8 mouse cellular contexts compared by ENCODE assay signal in genomic region chr1:129843416-129843815, GRCm38 (mm10).
DNase-seq lines count a peak whose midpoint lies in the region; ATAC-seq lines count a peak whose summit lies in the region.

No protein-coding gene starts in this region.

- H3K27ac ChIP-seq in embryonic facial prominence, embryonic 11.5 days (replicated peaks; ENCODE audit: low read depth, low read length) = no peak overlapping the region
- no peak overlapping the region for H3K27ac ChIP-seq in embryonic facial prominence, embryonic 10.5 days (replicated peaks)
- H3K27ac ChIP-seq in embryonic facial prominence, embryonic 14.5 days (replicated peaks; ENCODE audit: low read depth, low read length) = no peak overlapping the region
- H3K27ac ChIP-seq in heart, embryonic 11.5 days (ENCODE audit: low read depth, low read length) = no peak overlapping the region

- no peaks in the 10 kb centered on the region for H3K27me3 ChIP-seq in embryonic facial prominence, embryonic 11.5 days (ENCODE audit: control insufficient read depth, insufficient read depth, low read length)
- no peaks in the 10 kb centered on the region for H3K27me3 ChIP-seq in embryonic facial prominence, embryonic 10.5 days (replicated peaks; ENCODE audit: low read depth, poor library complexity, severe bottlenecking)
- H3K27me3 ChIP-seq in embryonic facial prominence, embryonic 14.5 days (replicated peaks; ENCODE audit: control insufficient read depth, insufficient read depth, low read length) = no peaks in the 10 kb centered on the region
- no peaks in the 10 kb centered on the region for H3K27me3 ChIP-seq in heart, embryonic 11.5 days (ENCODE audit: control insufficient read depth, insufficient read depth, low read length)

- H3K36me3 ChIP-seq in embryonic facial prominence, embryonic 11.5 days (replicated peaks; ENCODE audit: control insufficient read depth, insufficient read depth, low read depth, low read length) = no peaks in the 10 kb centered on the region
- H3K36me3 ChIP-seq in embryonic facial prominence, embryonic 10.5 days (replicated peaks) = no peaks in the 10 kb centered on the region
- no peaks in the 10 kb centered on the region for H3K36me3 ChIP-seq in embryonic facial prominence, embryonic 14.5 days (ENCODE audit: control insufficient read depth, insufficient read depth, low read length)
- no peaks in the 10 kb centered on the region for H3K36me3 ChIP-seq in heart, embryonic 11.5 days (ENCODE audit: control insufficient read depth, insufficient read depth, low read length)

- no peaks in the 10 kb centered on the region for H3K9me3 ChIP-seq in embryonic facial prominence, embryonic 11.5 days (replicated peaks; ENCODE audit: control insufficient read depth, low read length)
- no peaks in the 10 kb centered on the region for H3K9me3 ChIP-seq in embryonic facial prominence, embryonic 10.5 days
- no peaks in the 10 kb centered on the region for H3K9me3 ChIP-seq in embryonic facial prominence, embryonic 14.5 days (ENCODE audit: control insufficient read depth, low read length)
- no peaks in the 10 kb centered on the region for H3K9me3 ChIP-seq in heart, embryonic 11.5 days (replicated peaks; ENCODE audit: control insufficient read depth, low read length)

- H3K9ac ChIP-seq in embryonic facial prominence, embryonic 11.5 days (replicated peaks; ENCODE audit: low read length) = no peak overlapping the region
- H3K9ac ChIP-seq in embryonic facial prominence, embryonic 14.5 days (ENCODE audit: low read depth, low read length) = no peak overlapping the region
- H3K9ac ChIP-seq in heart, embryonic 11.5 days (ENCODE audit: low read depth, low read length) = no peak overlapping the region

- H3K4me1 ChIP-seq in embryonic facial prominence, embryonic 11.5 days (ENCODE audit: control insufficient read depth, insufficient read depth, low read length) = no peaks in the 10 kb centered on the region
- no peaks in the 10 kb centered on the region for H3K4me1 ChIP-seq in embryonic facial prominence, embryonic 10.5 days
- H3K4me1 ChIP-seq in embryonic facial prominence, embryonic 14.5 days (ENCODE audit: control insufficient read depth, insufficient read depth, low read length) = no peaks in the 10 kb centered on the region
- no peaks in the 10 kb centered on the region for H3K4me1 ChIP-seq in heart, embryonic 11.5 days (ENCODE audit: control insufficient read depth, insufficient read depth, low read length)

- no peak overlapping the region for H3K4me2 ChIP-seq in embryonic facial prominence, embryonic 11.5 days (ENCODE audit: low read depth, low read length)
- H3K4me2 ChIP-seq in embryonic facial prominence, embryonic 14.5 days (ENCODE audit: low read depth, low read length) = no peak overlapping the region
- H3K4me2 ChIP-seq in heart, embryonic 11.5 days = no peak overlapping the region

- peak; percentile 59 for DNase-seq in embryonic facial prominence, embryonic 11.5 days (ENCODE audit: low spot score)
- DNase-seq in embryonic facial prominence, embryonic 10.5 days (ENCODE audit: low spot score) = no peak
- peak; percentile 7 for DNase-seq in layer of hippocampus, adult 9-11 months
- no peak for DNase-seq in layer of hippocampus, postnatal 36 days
- DNase-seq in ES-CJ7 (ENCODE audit: low read depth, low spot score) = peak; percentile 69
- DNase-seq in embryonic facial prominence, embryonic 14.5 days (ENCODE audit: low spot score) = peak; percentile 41
- DNase-seq in urinary bladder, adult 18-20 months (ENCODE audit: low spot score in 2 of 2) = no peak

- no peak overlapping the region for H3K4me3 ChIP-seq in embryonic facial prominence, embryonic 11.5 days (ENCODE audit: low read depth, low read length)
- H3K4me3 ChIP-seq in embryonic facial prominence, embryonic 10.5 days = no peak overlapping the region
- H3K4me3 ChIP-seq in embryonic facial prominence, embryonic 14.5 days (ENCODE audit: low read depth, low read length) = no peak overlapping the region
- H3K4me3 ChIP-seq in heart, embryonic 11.5 days (ENCODE audit: low read depth, low read length) = no peak overlapping the region

- WGBS in embryonic facial prominence, embryonic 11.5 days = 51% methylated on average over 2 of the region's 2 CpGs
- WGBS in embryonic facial prominence, embryonic 10.5 days = 59% methylated on average over 2 of the region's 2 CpGs
- 43% methylated on average over 2 of the region's 2 CpGs for WGBS in embryonic facial prominence, embryonic 14.5 days
- 48% methylated on average over 2 of the region's 2 CpGs for WGBS in heart, embryonic 11.5 days (ENCODE audit: insufficient replicate concordance)

- ATAC-seq in embryonic facial prominence, embryonic 11.5 days (replicated peaks; ENCODE audit: insufficient number of reproducible peaks, low FRiP score, low TSS enrichment, low read depth) = no peak
- no peak for ATAC-seq in embryonic facial prominence, embryonic 14.5 days (ENCODE audit: low read depth)
- no peak for ATAC-seq in heart, embryonic 11.5 days (replicated peaks; ENCODE audit: insufficient number of reproducible peaks, low FRiP score, low TSS enrichment)

Comparison
In these comparisons a context has a peak if more than half of its experiments do, and no peak if none do; other contexts are left out.
1. DNase-seq: peak in embryonic facial prominence, embryonic 11.5 days (single experiment), layer of hippocampus, adult 9-11 months (single experiment), ES-CJ7 (single experiment) and embryonic facial prominence, embryonic 14.5 days (single experiment); none in embryonic facial prominence, embryonic 10.5 days (single experiment), layer of hippocampus, postnatal 36 days (0 of 2) and urinary bladder, adult 18-20 months (0 of 2).